In the genomic region with DNA sequence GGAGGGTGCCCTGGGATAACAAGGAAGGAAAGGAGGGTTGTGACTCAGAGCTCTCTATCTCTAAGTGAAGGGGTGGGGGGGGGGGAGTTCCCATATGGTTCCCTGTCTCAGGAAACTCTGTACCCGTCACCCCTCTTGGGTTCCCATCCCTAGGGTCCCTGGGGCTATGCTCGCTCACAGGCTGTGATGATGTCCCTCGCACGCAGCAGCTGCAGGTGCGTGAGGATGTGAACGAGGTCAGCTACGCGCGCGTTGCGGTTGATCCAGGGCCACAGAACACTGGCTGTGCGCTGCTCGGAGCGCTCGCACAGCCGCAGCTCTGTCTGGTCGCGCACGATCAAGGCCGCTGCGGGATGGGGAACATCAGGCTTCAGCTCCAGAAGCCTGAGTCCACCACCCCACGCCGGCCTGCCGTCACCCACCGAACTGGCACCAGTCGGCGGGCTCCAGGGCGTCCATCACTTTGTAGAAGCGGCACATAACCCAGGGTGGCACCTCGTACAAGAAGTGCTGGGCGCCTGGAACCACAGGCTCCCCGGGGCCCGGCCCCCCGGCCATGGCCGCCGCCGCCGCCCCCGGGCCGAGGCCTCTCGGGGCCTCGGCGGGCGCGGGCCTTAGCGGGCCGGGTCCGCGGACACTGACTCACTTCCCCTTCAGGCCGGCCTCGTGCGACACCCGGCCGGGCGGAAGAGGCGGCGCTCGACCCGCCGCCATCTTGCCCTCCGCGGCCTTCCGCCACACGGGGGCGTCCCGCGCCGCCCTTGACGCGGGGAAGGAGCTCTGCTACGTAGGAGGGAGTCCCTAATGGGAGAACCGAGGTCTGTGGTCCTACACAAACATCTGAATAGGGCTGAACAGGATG, we compare ENCODE assay signal across 8 mouse cellular contexts. TPM values are rescaled to one million over a fixed set of nuclear protein-coding genes. Genes with fewer than 3 reads are reported as not detected.
DNase-seq lines count a peak whose midpoint lies in the region; ATAC-seq and TF ChIP-seq lines count a peak whose summit lies in the region.

A gene (minus strand): TSS at position 731 of the 862 bp plus-strand sequence.

- 19% methylated on average over 72 of the region's 72 CpGs for WGBS in embryonic facial prominence, embryonic 10.5 days
- 31% methylated on average over 58 of the region's 72 CpGs for WGBS in intestine, postnatal 0 days
- 17% methylated on average over 52 of the region's 72 CpGs for WGBS in midbrain, embryonic 11.5 days

- peak within 1 kb of the TSS; percentile 66 for H3K4me2 ChIP-seq in intestine, postnatal 0 days (replicated peaks; ENCODE audit: low read depth)
- H3K4me2 ChIP-seq in midbrain, embryonic 11.5 days = peak within 1 kb of the TSS; percentile 56

- peak; percentile 87 for TF ChIP-seq CTCF in intestine, postnatal 0 days (IDR thresholded peaks at IDR 0.05; ENCODE audit: low read depth)

- peak within 1 kb of the TSS; percentile 88 for H3K9ac ChIP-seq in intestine, postnatal 0 days (ENCODE audit: low read depth, low read length)
- H3K9ac ChIP-seq in midbrain, embryonic 11.5 days (ENCODE audit: low read length) = peak within 1 kb of the TSS; percentile 91

- peak within 1 kb of the TSS; percentile 68 for H3K4me3 ChIP-seq in embryonic facial prominence, embryonic 10.5 days
- H3K4me3 ChIP-seq in intestine, postnatal 0 days (ENCODE audit: low read depth, low read length) = peak within 1 kb of the TSS; percentile 54
- H3K4me3 ChIP-seq in midbrain, embryonic 11.5 days (ENCODE audit: low read depth, low read length) = peak within 1 kb of the TSS; percentile 54

- peak; percentile 49 to 68 for DNase-seq in urinary bladder, adult 18-20 months (ENCODE audit: low spot score in 2 of 2)
- DNase-seq in urinary bladder, postnatal 10 days (ENCODE audit: low spot score) = no peak
- peak; percentile 86 for DNase-seq in embryonic facial prominence, embryonic 10.5 days (ENCODE audit: low spot score)
- DNase-seq in left cerebral cortex, postnatal 4 days = peak; percentile 77
- peak; percentile 97 for DNase-seq in midbrain, embryonic 11.5 days (ENCODE audit: low spot score, missing footprints)
- DNase-seq in right cerebral cortex, postnatal 4 days = peak; percentile 79

- peak; percentile 93 for ATAC-seq in granulocyte monocyte progenitor cell, adult 5-6 weeks (replicated peaks; ENCODE audit: poor library complexity, severe bottlenecking)
- peak; percentile 89 for ATAC-seq in intestine, postnatal 0 days
- ATAC-seq in midbrain, embryonic 11.5 days (ENCODE audit: low FRiP score) = peak; percentile 91

- peaks cover 12% of the 10 kb centered on the region for H3K4me1 ChIP-seq in embryonic facial prominence, embryonic 10.5 days
- no peaks in the 10 kb centered on the region for H3K4me1 ChIP-seq in intestine, postnatal 0 days (replicated peaks; ENCODE audit: control insufficient read depth, insufficient read depth, low read length)
- H3K4me1 ChIP-seq in midbrain, embryonic 11.5 days (ENCODE audit: control insufficient read depth, insufficient read depth, low read length) = peaks cover 3% of the 10 kb centered on the region; the same call in 1 of the 2 replicates

- peaks cover 70% of the 10 kb centered on the region for H3K27me3 ChIP-seq in embryonic facial prominence, embryonic 10.5 days (replicated peaks; ENCODE audit: low read depth, poor library complexity, severe bottlenecking)
- H3K27me3 ChIP-seq in intestine, postnatal 0 days (replicated peaks; ENCODE audit: control insufficient read depth, insufficient read depth, low read length) = no peaks in the 10 kb centered on the region
- H3K27me3 ChIP-seq in midbrain, embryonic 11.5 days (ENCODE audit: control insufficient read depth, insufficient read depth, low read length) = no peaks in the 10 kb centered on the region

- H3K9me3 ChIP-seq in embryonic facial prominence, embryonic 10.5 days = no peaks in the 10 kb centered on the region
- H3K9me3 ChIP-seq in intestine, postnatal 0 days (ENCODE audit: control insufficient read depth) = no peaks in the 10 kb centered on the region
- H3K9me3 ChIP-seq in midbrain, embryonic 11.5 days (ENCODE audit: control insufficient read depth, low read length) = no peaks in the 10 kb centered on the region

- peak within 1 kb of the TSS; percentile 94 for H3K27ac ChIP-seq in embryonic facial prominence, embryonic 10.5 days (replicated peaks)
- H3K27ac ChIP-seq in intestine, postnatal 0 days (ENCODE audit: low read depth, low read length) = peak within 1 kb of the TSS; percentile 83
- H3K27ac ChIP-seq in midbrain, embryonic 11.5 days (ENCODE audit: low read depth, low read length) = peak within 1 kb of the TSS; percentile 54

- intact Hi-C loops in left cerebral cortex, postnatal 4 days (cut with DNase I) = loop anchor here (5.0 kb wide), 1 partner anchor 51 kb away; no protein-coding TSS in a partner anchor

- peaks cover 35% of the 10 kb centered on the region for H3K36me3 ChIP-seq in embryonic facial prominence, embryonic 10.5 days (replicated peaks)
- H3K36me3 ChIP-seq in intestine, postnatal 0 days (ENCODE audit: control insufficient read depth, insufficient read depth) = no peaks in the 10 kb centered on the region; the same call in 1 of the 2 replicates
- H3K36me3 ChIP-seq in midbrain, embryonic 11.5 days (ENCODE audit: control insufficient read depth, insufficient read depth, low read length) = no peaks in the 10 kb centered on the region

RNA-seq across cellular contexts. Expression of the gene that starts here (rescaled TPM):
- 54.0 and 62.2 TPM in 2 replicates for polyA plus RNA-seq in embryonic facial prominence, embryonic 10.5 days (2016; fragmentation: Nextera tagmentation; extraction: Ambion mirVana)
- 101 and 122 TPM in 2 replicates for total RNA-seq in granulocyte monocyte progenitor cell, adult 5-6 weeks (2014; fragmentation: Nextera tagmentation)
- total RNA-seq in granulocyte monocyte progenitor cell, adult 5-6 weeks (2017) = 54.8 and 60.7 TPM in 2 replicates
- polyA plus RNA-seq in intestine, postnatal 0 days (2015; fragmentation: Nextera tagmentation; extraction: Ambion mirVana) = 21.6 and 22.7 TPM in 2 replicates
- total RNA-seq in left cerebral cortex, postnatal 4 days (2021) = 10 to 100 TPM; 45.2 to 50.7 TPM
- 30.5 and 31.6 TPM in 2 replicates for polyA plus RNA-seq in midbrain, embryonic 11.5 days (2014; fragmentation: Nextera tagmentation; extraction: Ambion mirVana)
